Mouse (Mus musculus) CH12.LX (cell line): Measurements from ENCODE around the gene Rab3a. TPM values are rescaled to one million over a fixed set of nuclear protein-coding genes. Genes with fewer than 3 reads are reported as not detected.

Experiments used
- DNase-seq: peaks from one replicate; pipeline ENCODE4 v3.0.0-alpha.2; 2013; ENCODE audit errors: extremely low read depth
- H3K27ac ChIP-seq: 2 replicates; pipeline ENCODE4 v1.5.1; 2012; ENCODE audit warnings: low read depth, mild to moderate bottlenecking, control low read depth, moderate library complexity; ENCODE audit not compliant: insufficient read depth
- H3K27me3 ChIP-seq: replicated peaks from 2 replicates; pipeline ENCODE3; 2012; ENCODE audit warnings: inconsistent platforms
- H3K36me3 ChIP-seq, 2 experiments: replicated peaks in 1 of 2; 2 replicates each; pipeline versions ENCODE3 to v1.6.1; 2012; ENCODE audit warnings: inconsistent platforms in 1 of 2, low read length in 1 of 2, mild to moderate bottlenecking in 1 of 2, mixed read lengths in 1 of 2, moderate library complexity in 1 of 2; ENCODE audit not compliant: control insufficient read depth in 1 of 2, insufficient read depth in 1 of 2
- H3K4me1 ChIP-seq, 2 experiments: 2 replicates each; pipeline ENCODE4 v1.6.1; 2012; ENCODE audit warnings: inconsistent platforms in 1 of 2, moderate library complexity in 1 of 2; ENCODE audit not compliant: insufficient read depth in 2 of 2, control insufficient read depth in 1 of 2
- H3K4me2 ChIP-seq: 2 replicates; pipeline ENCODE4 v1.6.1; 2012; ENCODE audit warnings: low read depth, mild to moderate bottlenecking, control low read depth; ENCODE audit not compliant: poor library complexity, insufficient read depth, severe bottlenecking
- H3K4me3 ChIP-seq, 3 experiments: fragments of 150-350 bp in 1 of 3; sonication (generic) in 1 of 3; replicated peaks in 1 of 3; 2 replicates each; pipeline versions ENCODE3 to v1.5.1; 2011 to 2012; ENCODE audit warnings: low read depth in 2 of 3, low read length in 2 of 3, mild to moderate bottlenecking in 2 of 3, moderate library complexity in 2 of 3, control low read depth in 1 of 3, improper control_type of control experiment in 1 of 3, inconsistent platforms in 1 of 3, mixed read lengths in 1 of 3; ENCODE audit not compliant: poor library complexity in 1 of 3
- H3K79me2 ChIP-seq: replicated peaks from 2 replicates; pipeline ENCODE4 v1.6.1; 2012; ENCODE audit warnings: mild to moderate bottlenecking, moderate library complexity; ENCODE audit not compliant: control insufficient read depth, poor library complexity, insufficient read depth, severe bottlenecking; ENCODE audit errors: extremely low read depth
- H3K9ac ChIP-seq: 2 replicates; pipeline ENCODE4 v1.6.1; 2012; ENCODE audit warnings: low read depth, mild to moderate bottlenecking, control low read depth, moderate library complexity; ENCODE audit not compliant: insufficient read depth
- H3K9me3 ChIP-seq: replicated peaks from 2 replicates; pipeline ENCODE3; 2012; ENCODE audit warnings: low read length, inconsistent platforms, mixed read lengths
- BHLHE40 ChIP-seq: IDR thresholded peaks from 2 replicates; pipeline ENCODE4 v1.6.1; 2011; ENCODE audit warnings: mild to moderate bottlenecking, low read depth, low read length, improper control_type of control experiment
- CHD1 ChIP-seq: IDR thresholded peaks from 2 replicates; pipeline ENCODE4 v1.6.1; 2012; ENCODE audit warnings: low read depth, low read length, improper control_type of control experiment, inconsistent platforms
- CTCF ChIP-seq, 2 experiments: IDR thresholded peaks in 1 of 2; conservative IDR thresholded peaks in 1 of 2; 2 replicates each; pipeline ENCODE4 v1.5.1; 2011 to 2012; ENCODE audit warnings: low read depth in 2 of 2, low read length in 2 of 2, improper control_type of control experiment in 1 of 2, inconsistent platforms in 1 of 2, mild to moderate bottlenecking in 1 of 2, moderate library complexity in 1 of 2
- E2F4 ChIP-seq: IDR thresholded peaks from 2 replicates; pipeline ENCODE4 v1.6.1; 2011; ENCODE audit warnings: low read depth, low read length, improper control_type of control experiment; ENCODE audit not compliant: insufficient replicate concordance
- ELF1 ChIP-seq: IDR thresholded peaks from 2 replicates; pipeline ENCODE4 v1.6.1; 2014; ENCODE audit warnings: low read depth, mild to moderate bottlenecking, inconsistent platforms, low read length, improper control_type of control experiment
- ETS1 ChIP-seq: conservative IDR thresholded peaks from 2 replicates; pipeline ENCODE4 v1.6.1; 2012; ENCODE audit warnings: low read depth, mild to moderate bottlenecking, inconsistent platforms, low read length, improper control_type of control experiment, moderate library complexity
- HCFC1 ChIP-seq: IDR thresholded peaks from 2 replicates; pipeline ENCODE4 v1.6.1; 2012; ENCODE audit warnings: low read depth, mild to moderate bottlenecking, inconsistent platforms, low read length, improper control_type of control experiment
- JUN ChIP-seq: IDR thresholded peaks from 2 replicates; pipeline ENCODE4 v1.6.1; 2011; ENCODE audit warnings: low read depth, mild to moderate bottlenecking, low read length, improper control_type of control experiment, moderate library complexity; ENCODE audit not compliant: insufficient read depth
- JUND ChIP-seq: conservative IDR thresholded peaks from 2 replicates; pipeline ENCODE4 v1.6.1; 2011; ENCODE audit warnings: low read depth, low read length, improper control_type of control experiment
- MAZ ChIP-seq: IDR thresholded peaks from 2 replicates; pipeline ENCODE4 v1.6.1; 2012; ENCODE audit warnings: low read depth, mild to moderate bottlenecking, inconsistent platforms, low read length, improper control_type of control experiment, moderate library complexity
- MXI1 ChIP-seq: IDR thresholded peaks from 2 replicates; pipeline ENCODE4 v1.6.1; 2011; ENCODE audit warnings: mild to moderate bottlenecking, low read depth, low read length, improper control_type of control experiment
- MYC ChIP-seq: IDR thresholded peaks from 2 replicates; pipeline ENCODE4 v1.6.1; 2011; ENCODE audit warnings: low read depth, mild to moderate bottlenecking, improper control_type of control experiment, low read length
- NELFE ChIP-seq: IDR thresholded peaks from 2 replicates; pipeline ENCODE4 v1.6.1; 2011; ENCODE audit warnings: low read depth, low read length, improper control_type of control experiment
- NRF1 ChIP-seq: IDR thresholded peaks from 2 replicates; pipeline ENCODE4 v1.6.1; 2014; ENCODE audit warnings: low read depth, mild to moderate bottlenecking, inconsistent platforms, low read length, improper control_type of control experiment, moderate library complexity
- RAD21 ChIP-seq: IDR thresholded peaks from 2 replicates; pipeline ENCODE4 v1.6.1; 2011; ENCODE audit warnings: low read depth, mild to moderate bottlenecking, low read length, improper control_type of control experiment, moderate library complexity
- TBP ChIP-seq: conservative IDR thresholded peaks from 2 replicates; pipeline ENCODE4 v1.6.1; 2011; ENCODE audit warnings: low read depth, low read length, improper control_type of control experiment
- TCF12 ChIP-seq: IDR thresholded peaks from 2 replicates; pipeline ENCODE4 v1.6.1; 2014; ENCODE audit warnings: low read depth, mild to moderate bottlenecking, inconsistent platforms, low read length, improper control_type of control experiment
- USF1 ChIP-seq: IDR thresholded peaks from 2 replicates; pipeline ENCODE4 v1.6.1; 2014; ENCODE audit warnings: low read depth, mild to moderate bottlenecking, inconsistent platforms, low read length, improper control_type of control experiment
- ZC3H11A ChIP-seq: IDR thresholded peaks from 2 replicates; pipeline ENCODE4 v1.6.1; 2012; ENCODE audit warnings: low read depth, mild to moderate bottlenecking, inconsistent platforms, low read length, improper control_type of control experiment
- ZMIZ1 ChIP-seq: IDR thresholded peaks from 2 replicates; pipeline ENCODE4 v1.6.1; 2012; ENCODE audit warnings: low read depth, mild to moderate bottlenecking, inconsistent platforms, low read length, improper control_type of control experiment
- dilution Hi-C: fragments of 300-500 bp; cut with MboI; formaldehyde crosslinking; loops from 2 replicates; pipeline ENCODE4 v1.14.3; 2020; ENCODE audit warnings: low sequenced_read_pairs; ENCODE audit not compliant: extremely low pct_unique_long_range_greater_than_20kb, extremely low pct_ligation_motif_present
- in situ Hi-C: fragments of 300-500 bp; cut with MboI; formaldehyde crosslinking; loops from 3 replicates; pipeline ENCODE4 v1.14.3; 2019; ENCODE audit warnings: low sequenced_read_pairs, low pct_ligation_motif_present, low pct_unique_long_range_greater_than_20kb, mixed read lengths
- polyA plus RNA-seq: library from polyadenylated mRNA; unstranded; fragments of >175 nt; gene quantifications from 2 replicates; pipeline ENCODE4 v1.2.1, GENCODE M21; 2012; ENCODE audit warnings: low read depth; ENCODE audit not compliant: insufficient read length
- total RNA-seq, 2 experiments: library from RNA; depleted of rRNA; stranded (reverse); fragments of 300-350 nt in 1 of 2; fragments of >200 nt in 1 of 2; gene quantifications; 2 replicates each; pipeline ENCODE4 v1.2.3; 2012 to 2014

Rab3a gene
- total and polyA plus RNA-seq, 3 experiments, result 0.87 to 1.9 (median 0.99) TPM

GRCm38 (mm10) chr8:70713991-70714390, 40.5 kb upstream of the Rab3a start:
- H3K4me1 ChIP-seq, result peaks cover 0 to 5% of the 10 kb centered on the region in 2 experiments; a peak in 3 of 4 replicates
- no peak overlapping the region for H3K4me2 ChIP-seq
- DNase-seq, result no peak
- in situ Hi-C loops (loop anchor here (10.0 kb wide), 2 partner anchors 49 to 131 kb away; partner anchors contain the start of gene Pgpep1), dilution Hi-C loops (no loop called here)
- H3K4me3 ChIP-seq, result no peak overlapping the region
- H3K79me2 ChIP-seq, result no peaks in the 10 kb centered on the region
- H3K27ac ChIP-seq, result no peak overlapping the region
- peaks cover 10% of the 10 kb centered on the region for H3K27me3 ChIP-seq
- no peak for TF ChIP-seq CHD1
- TF ChIP-seq HCFC1, result no peak
- TF ChIP-seq TBP, result no peak
- TF ChIP-seq JUN, result no peak
- TF ChIP-seq TCF12, result no peak
- no peak for TF ChIP-seq MYC
- no peak for TF ChIP-seq ZMIZ1
- TF ChIP-seq NRF1, result no peak
- TF ChIP-seq ETS1, result no peak
- no peak for TF ChIP-seq CTCF (conservative IDR thresholded peaks at IDR 0.05 in 1 of 2, IDR thresholded peaks at IDR 0.05 in 1 of 2; ENCODE audit: low read depth in 2 of 2, low read length in 2 of 2)
- no peak for TF ChIP-seq BHLHE40
- no peak for TF ChIP-seq ELF1
- no peak for TF ChIP-seq ZC3H11A
- no peak for TF ChIP-seq NELFE
- TF ChIP-seq MXI1, result no peak
- no peak for TF ChIP-seq E2F4
- no peak for TF ChIP-seq JUND
- no peaks in the 10 kb centered on the region for H3K9me3 ChIP-seq
- no peak overlapping the region for H3K9ac ChIP-seq
- peaks cover 0 to 22% of the 10 kb centered on the region in 2 experiments for H3K36me3 ChIP-seq

DNA sequence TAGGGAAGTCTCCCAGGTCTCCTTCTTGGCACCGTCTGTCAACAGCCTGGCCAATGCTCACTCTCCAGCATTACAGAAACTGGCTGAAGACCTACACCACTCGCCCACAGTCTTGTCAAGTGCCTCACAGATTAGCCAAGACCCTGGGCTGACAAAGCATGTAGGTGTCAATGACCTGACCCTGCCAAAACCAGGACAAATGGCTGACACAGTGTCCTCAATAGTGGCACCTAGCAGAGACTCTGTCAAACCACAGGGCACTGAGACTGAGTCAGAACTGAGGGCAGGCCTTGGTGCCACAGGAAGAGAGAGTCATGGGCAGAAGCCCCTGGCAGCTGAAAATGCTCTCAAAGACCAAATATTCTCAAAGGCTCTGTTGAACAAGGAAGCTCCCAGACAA, 39.4 kb upstream of the Rab3a start:
- TF ChIP-seq MYC (no peak), E2F4 (no peak), RAD21 (no peak), MAZ (no peak), USF1 (no peak)
- no peak overlapping the region for H3K9ac ChIP-seq
- peaks cover 0 to 11% of the 10 kb centered on the region in 2 experiments; a peak in 3 of 4 replicates for H3K4me1 ChIP-seq
- no peaks in the 10 kb centered on the region for H3K9me3 ChIP-seq
- no peaks in the 10 kb centered on the region for H3K79me2 ChIP-seq
- DNase-seq, result no peak
- dilution Hi-C loops (no loop called here), in situ Hi-C loops (loop anchor here (5.0 to 10.0 kb wide), 3 partner anchors 37 to 130 kb away; partner anchors contain the start of genes Pgpep1 and Rab3a)
- H3K27ac ChIP-seq, result no peak overlapping the region
- peaks cover 13% of the 10 kb centered on the region for H3K27me3 ChIP-seq
- no peak overlapping the region for H3K4me3 ChIP-seq
- no peak overlapping the region for H3K4me2 ChIP-seq
- H3K36me3 ChIP-seq, result peaks cover 0 to 12% of the 10 kb centered on the region in 2 experiments
